Mouse (Mus musculus) common myeloid progenitor, adult 5-6 weeks (primary cell): ENCODE data around the gene Gm4787. TPM values are rescaled to one million over a fixed set of nuclear protein-coding genes. Genes with fewer than 3 reads are reported as not detected.
"Not testable (repeated sequence)": the region's sequence is repeated elsewhere in the genome, so short reads cannot be mapped to it uniquely, and the experiment has no call there.

ENCODE experiments used
- ATAC-seq: replicated peaks from 2 replicates; pipeline ENCODE4 v1.8.0; 2016; ENCODE audit warnings: low read depth, mild to moderate bottlenecking, moderate TSS enrichment, inconsistent platforms; ENCODE audit not compliant: poor library complexity, severe bottlenecking
- total RNA-seq: library from RNA; stranded (forward); fragments of 200-1000, 187-1606 nt; gene quantifications from 2 replicates; pipeline ENCODE4 v1.2.3, GENCODE M21; 2017

Gm4787 gene
- 0.37 and 1.2 TPM in 2 replicates for total RNA-seq

GRCm38 (mm10) chr12:81379364-81379763, at the start of gene Gm4787:
Gm4787 (minus strand) TSS chr12:81379464.
- ATAC-seq, result not testable (repeated sequence)

- ATAC-seq, result no peak
These were observed 42.6 kb upstream of the Gm4787 start, which contains the start of gene Adam4 for GRCm38 (mm10) chr12:81421846-81422245. Adam4 (minus strand) TSS chr12:81421946.

DNA sequence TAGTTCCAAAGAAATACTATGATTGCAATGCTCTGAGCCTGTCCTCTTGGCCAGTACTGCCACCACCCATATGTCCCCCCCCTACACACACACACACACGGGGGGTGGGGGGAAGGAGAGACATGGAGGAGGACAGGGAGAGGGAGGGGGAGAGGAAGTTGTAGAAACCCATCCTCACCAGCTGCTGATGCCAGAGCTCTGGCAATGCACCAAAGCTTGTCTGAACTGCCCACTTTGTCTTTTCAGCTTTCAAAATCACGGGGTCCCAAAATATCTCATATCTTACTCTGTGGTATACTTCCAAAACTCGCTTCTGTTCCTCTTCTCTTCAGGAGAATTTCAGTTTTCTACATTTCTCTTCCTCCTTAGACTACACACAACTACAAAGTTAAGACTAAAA, 33.9 kb upstream of the Gm4787 start:
- no peak for ATAC-seq

- no peak for ATAC-seq
These were observed 29.7 kb upstream of the Gm4787 start for GRCm38 (mm10) chr12:81408966-81409365.

DNA sequence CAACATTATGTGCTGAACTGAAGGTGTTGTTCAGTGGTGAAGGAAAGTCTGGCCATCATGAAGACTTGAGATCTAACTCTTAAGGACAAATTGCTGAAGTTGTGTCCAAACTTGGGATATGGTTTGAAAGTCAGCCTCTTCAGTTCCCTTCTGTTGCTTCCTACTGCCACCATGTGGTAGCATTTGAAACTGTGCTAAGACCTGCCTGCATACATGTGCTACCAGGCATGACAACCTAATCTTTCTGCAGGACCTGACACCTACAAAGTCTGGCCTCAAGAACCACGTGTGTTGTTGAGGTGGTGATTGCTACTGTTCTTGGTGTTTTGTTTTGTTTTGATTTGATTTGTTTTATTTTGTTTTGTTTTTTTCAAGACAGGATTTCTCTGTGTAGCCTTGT, 22.9 kb upstream of the Gm4787 start:
- peak; percentile 74; the same call in 1 of the 2 replicates for ATAC-seq

GRCm38 (mm10) chr12:81333841-81334240, 45.4 kb downstream of the Gm4787 start:
- ATAC-seq, result no peak

GRCm38 (mm10) chr12:81332875-81333421, 46.3 kb downstream of the Gm4787 start, which contains the start of gene Slc8a3:
Slc8a3 (minus strand) TSS chr12:81333180.
- ATAC-seq, result no peak

DNA sequence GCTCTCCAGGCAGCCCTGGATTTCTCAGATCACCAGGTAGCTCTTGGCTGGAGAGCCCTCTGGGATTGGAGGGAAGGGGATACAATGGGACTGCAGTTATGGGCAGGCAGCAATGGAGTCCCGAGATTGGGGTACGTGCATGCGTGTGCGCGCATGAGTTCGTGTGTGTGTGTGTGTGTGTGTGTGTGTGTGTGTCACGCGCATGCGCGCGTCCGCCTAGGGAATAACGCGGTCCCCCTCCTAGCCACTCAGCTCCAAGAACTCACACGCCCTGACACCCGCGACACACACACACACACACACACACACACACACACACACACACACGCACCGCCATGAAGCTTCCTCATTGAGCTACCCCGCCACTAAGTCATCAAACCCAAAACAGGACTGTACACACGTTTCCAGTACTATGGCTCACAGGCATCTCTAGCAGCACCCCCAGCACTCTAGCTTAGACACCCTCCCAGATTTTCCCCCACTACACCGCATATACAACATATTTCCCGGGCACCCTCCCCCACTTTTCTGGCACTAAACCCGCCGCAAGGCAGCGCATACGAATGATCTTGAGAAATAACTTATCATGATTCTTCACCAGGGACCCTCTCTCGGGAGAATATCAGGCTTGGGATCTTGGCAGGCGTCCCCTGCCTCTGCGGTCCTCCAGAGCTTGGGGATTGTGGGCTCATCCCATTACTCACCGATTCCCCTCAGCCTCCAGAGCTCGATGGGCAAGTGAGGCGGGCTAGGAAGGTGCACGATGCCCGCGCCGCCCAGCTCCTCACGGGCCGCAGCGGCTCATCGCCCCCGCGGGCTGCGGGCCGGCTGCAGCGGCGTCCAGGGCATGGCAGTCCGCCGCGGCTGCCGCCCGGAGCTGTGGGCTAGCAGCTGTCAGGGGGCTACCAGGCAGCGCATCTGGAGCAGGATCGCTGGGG, 47.1 kb downstream of the Gm4787 start:
- ATAC-seq, result 0 out of 2 replicates have a peak, but pooled peaks have one; percentile 8

- no peak for ATAC-seq
These were observed 48.1 kb downstream of the Gm4787 start for GRCm38 (mm10) chr12:81331046-81331638.

Other genes starting within 250 kb of the Gm4787 start
- not detected in 2 replicates for gene Slc8a3, start 46.3 kb downstream of the Gm4787 start, total RNA-seq
- gene Adam4, start 42.5 kb upstream of the Gm4787 start, total RNA-seq, result 0.46 and 0.92 TPM in 2 replicates
- gene Cox16, start 105.7 kb upstream of the Gm4787 start, total RNA-seq, result 98.0 and 150 TPM in 2 replicates
- 24.3 and 24.4 TPM in 2 replicates for gene Gm20498, start 153.4 kb upstream of the Gm4787 start, total RNA-seq
- gene Synj2bp, start 153.4 kb upstream of the Gm4787 start, total RNA-seq, result 42.8 and 50.6 TPM in 2 replicates
- not detected in 2 replicates for gene Adam21, start 189.0 kb upstream of the Gm4787 start, total RNA-seq
- 76.0 and 76.1 TPM in 2 replicates for gene Med6, start 215.5 kb upstream of the Gm4787 start, total RNA-seq